Mouse (Mus musculus) lung, postnatal 0 days (tissue): ENCODE data around the gene Xaf1.

ENCODE experiments used
- CTCF ChIP-seq: IDR thresholded peaks from 2 replicates; pipeline ENCODE4 v1.5.1; 2016; ENCODE audit warnings: antibody characterized with exemption, mild to moderate bottlenecking
- EP300 ChIP-seq: IDR thresholded peaks from 2 replicates; pipeline ENCODE4 v1.6.1; 2016; ENCODE audit warnings: antibody characterized with exemption, mild to moderate bottlenecking, control low read depth

DNA sequence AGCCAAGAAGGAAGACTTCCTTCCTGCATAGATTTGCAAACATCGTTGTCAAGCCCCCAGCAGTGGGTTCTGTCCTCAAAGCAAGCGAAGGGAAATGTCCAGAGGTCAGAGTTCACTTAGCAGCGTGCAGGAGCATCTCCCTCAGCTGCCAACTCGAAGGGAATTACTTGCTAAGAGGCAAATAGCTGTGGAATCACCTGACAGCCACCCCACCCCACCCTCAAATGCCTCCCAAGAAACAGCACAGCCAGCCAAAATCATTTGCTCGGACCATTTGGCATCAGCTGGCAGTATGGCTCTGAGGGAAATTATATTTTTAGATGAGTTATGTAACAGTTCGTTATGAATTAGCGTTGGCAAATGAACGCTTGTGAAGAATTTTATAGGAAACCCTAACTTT is 47.6 kb downstream of the Xaf1 start:
- no peak for TF ChIP-seq CTCF
- no peak for TF ChIP-seq EP300
